Comparison of ENCODE assay signal across 8 mouse cellular contexts in genomic region chr7:141666190-141666589, GRCm38 (mm10). TPM values are rescaled to one million over a fixed set of nuclear protein-coding genes. Genes with fewer than 3 reads are reported as not detected.
A peak's percentile ranks its signal among the peaks of the same experiment; 100 is the strongest.
DNase-seq lines count a peak whose midpoint lies in the region; ATAC-seq lines count a peak whose summit lies in the region.

No protein-coding gene starts in this region.

- WGBS in limb, embryonic 10.5 days = 36% methylated on average over 4 of the region's 4 CpGs
- WGBS in forebrain, embryonic 16.5 days = 16% methylated on average over 4 of the region's 4 CpGs

- peak; percentile 49 to 77; a peak in 3 of 4 replicates for ATAC-seq in hematopoietic stem cell, adult 5-6 weeks (replicated peaks in 1 of 2; ENCODE audit: insufficient read depth in 1 of 2, low FRiP score in 2 of 2, low TSS enrichment in 1 of 2, low read depth in 1 of 2, poor library complexity in 2 of 2, severe bottlenecking in 2 of 2)
- ATAC-seq in forebrain, embryonic 16.5 days = no peak

- H3K4me3 ChIP-seq in limb, embryonic 10.5 days = no peak overlapping the region
- no peak overlapping the region for H3K4me3 ChIP-seq in forebrain, embryonic 16.5 days (replicated peaks; ENCODE audit: low read length)

- 0 out of 2 replicates have a peak, but pooled peaks cover 4% of the 10 kb centered on the region for H3K4me1 ChIP-seq in limb, embryonic 10.5 days
- no peaks in the 10 kb centered on the region for H3K4me1 ChIP-seq in forebrain, embryonic 16.5 days (replicated peaks; ENCODE audit: control insufficient read depth, insufficient read depth, low read length)

- no peak overlapping the region for H3K27ac ChIP-seq in limb, embryonic 10.5 days
- no peak overlapping the region for H3K27ac ChIP-seq in forebrain, embryonic 16.5 days (ENCODE audit: low read length)

- H3K9ac ChIP-seq in forebrain, embryonic 16.5 days (replicated peaks; ENCODE audit: low read depth, low read length) = no peak overlapping the region

- H3K9me3 ChIP-seq in limb, embryonic 10.5 days (replicated peaks) = no peaks in the 10 kb centered on the region
- H3K9me3 ChIP-seq in forebrain, embryonic 16.5 days (ENCODE audit: control insufficient read depth, low read length) = no peaks in the 10 kb centered on the region

- DNase-seq in right cerebral cortex, adult 18-20 months = peak; percentile 36
- DNase-seq in right cerebral cortex, postnatal 4 days = no peak
- DNase-seq in R1 (ENCODE audit: low read depth, low spot score) = peak; percentile 73
- peak; percentile 37 for DNase-seq in cerebellum, adult 9-11 months
- peak; percentile 57 for DNase-seq in limb, embryonic 10.5 days (ENCODE audit: low spot score)
- peak; percentile 21 for DNase-seq in ovary, postnatal 14 days (ENCODE audit: low spot score)

- no peaks in the 10 kb centered on the region for H3K36me3 ChIP-seq in limb, embryonic 10.5 days
- no peaks in the 10 kb centered on the region for H3K36me3 ChIP-seq in forebrain, embryonic 16.5 days (ENCODE audit: control insufficient read depth, insufficient read depth)

- H3K27me3 ChIP-seq in limb, embryonic 10.5 days (ENCODE audit: low read depth, poor library complexity, severe bottlenecking) = no peaks in the 10 kb centered on the region
- H3K27me3 ChIP-seq in forebrain, embryonic 16.5 days (replicated peaks; ENCODE audit: control insufficient read depth, insufficient read depth, low read length) = no peaks in the 10 kb centered on the region

- no peak overlapping the region for H3K4me2 ChIP-seq in forebrain, embryonic 16.5 days (ENCODE audit: low read length)

RNA-seq across cellular contexts. Expression of gene Muc6, which starts 11.1 kb away (rescaled TPM):
- not detected in 2 replicates for total RNA-seq in hematopoietic stem cell, adult 5-6 weeks (2017)
- 0.14 and 0.15 TPM in 2 replicates for polyA plus RNA-seq in limb, embryonic 10.5 days (2016; fragmentation: Nextera tagmentation; extraction: Ambion mirVana)
- 0.15 and 0.20 TPM in 2 replicates for polyA plus RNA-seq in forebrain, embryonic 16.5 days (2015; fragmentation: Nextera tagmentation; extraction: Ambion mirVana)

RNA-seq across cellular contexts. Expression of gene Muc2, which starts 23.9 kb away (rescaled TPM):
- not detected in 2 replicates for total RNA-seq in hematopoietic stem cell, adult 5-6 weeks (2017)
- polyA plus RNA-seq in limb, embryonic 10.5 days (2016; fragmentation: Nextera tagmentation; extraction: Ambion mirVana) = 0.05 and 0.29 TPM in 2 replicates
- polyA plus RNA-seq in forebrain, embryonic 16.5 days (2015; fragmentation: Nextera tagmentation; extraction: Ambion mirVana) = 0.18 and 0.47 TPM in 2 replicates
